In genomic region chr15:78096004-78096403, GRCm38 (mm10) we compare ENCODE assay signal across 35 mouse cellular contexts. TPM values are rescaled to one million over a fixed set of nuclear protein-coding genes. Genes with fewer than 3 reads are reported as not detected.
DNase-seq lines count a peak whose midpoint lies in the region; ATAC-seq and TF ChIP-seq lines count a peak whose summit lies in the region.
"Had no signal": no experiment of that assay in that cellular context is flagged by ENCODE, and none has a peak within 500 bp of the region (broad histone marks: within the 10 kb centered on the region; RNA-seq: fewer than 3 reads in every experiment).

No protein-coding gene starts in this region.

- no peak for TF ChIP-seq CTCF in E14TG2a.4 (conservative IDR thresholded peaks at IDR 0.05; ENCODE audit: low read length)

- peak; percentile 67; the same call in 1 of the 2 replicates for ATAC-seq in cerebellum, adult (ENCODE audit: insufficient number of reproducible peaks, low FRiP score, low TSS enrichment)
- ATAC-seq: forebrain, embryonic 14.5 days; midbrain, embryonic 13.5 days; Patski had no signal

- DNase-seq in cerebellum, postnatal 4 days (ENCODE audit: low spot score in 2 of 2), result no peak
- DNase-seq in cerebellum, adult 11-12 months, result peak; percentile 74
- peak; percentile 78 for DNase-seq in cerebellum, adult 9-11 months
- no peak for DNase-seq in thymus, postnatal 0 days (ENCODE audit: low spot score)
- DNase-seq in liver, result no peak
- DNase-seq in thymus, postnatal 14 days, result no peak
- DNase-seq: adrenal gland, adult 2 months; embryo, embryonic 11 days; gastrocnemius, postnatal 25 days; heart, adult 11 months; heart, postnatal 36 days; kidney, adult 2 months; kidney, postnatal 36 days; lung, adult 2 months; lung, postnatal 10 days; right cerebral cortex, postnatal 25 days; spleen, adult 18-20 months; thymus, adult 2 months had no signal

- peaks cover 26% of the 10 kb centered on the region for H3K4me1 ChIP-seq in E14TG2a.4 (replicated peaks; ENCODE audit: low read depth, low read length)
- H3K4me1 ChIP-seq: embryonic facial prominence, embryonic 12.5 days; heart, embryonic 10.5 days; heart, embryonic 15.5 days; limb, embryonic 10.5 days; limb, embryonic 15.5 days had no signal

- no peaks in the 10 kb centered on the region for H3K9me3 ChIP-seq in E14TG2a.4 (ENCODE audit: low read length)
- H3K9me3 ChIP-seq: embryonic facial prominence, embryonic 12.5 days; G1E; heart, embryonic 10.5 days; heart, embryonic 15.5 days; hindbrain, embryonic 13.5 days; limb, embryonic 10.5 days; limb, embryonic 15.5 days; midbrain, embryonic 13.5 days; neural tube, embryonic 15.5 days had no signal

- 0 out of 2 replicates have a peak overlapping the region, but pooled peaks have one; percentile 29 for H3K4me3 ChIP-seq in E14TG2a.4 (replicated peaks; ENCODE audit: low read length)
- H3K4me3 ChIP-seq: embryonic facial prominence, embryonic 12.5 days; heart, embryonic 10.5 days; heart, embryonic 15.5 days; hindbrain, embryonic 13.5 days; layer of hippocampus, adult 2 months; limb, embryonic 10.5 days; limb, embryonic 15.5 days; midbrain, embryonic 13.5 days; neural tube, embryonic 15.5 days had no signal

- H3K27me3 ChIP-seq in E14TG2a.4 (ENCODE audit: insufficient read depth, low read length), result peaks cover 6% of the 10 kb centered on the region; the same call in 1 of the 2 replicates
- H3K27me3 ChIP-seq: embryonic facial prominence, embryonic 12.5 days; heart, embryonic 15.5 days; hindbrain, embryonic 13.5 days; limb, embryonic 15.5 days; midbrain, embryonic 13.5 days; neural tube, embryonic 15.5 days had no signal

- no peaks in the 10 kb centered on the region for H3K36me3 ChIP-seq in E14TG2a.4 (ENCODE audit: insufficient read depth, low read length)
- H3K36me3 ChIP-seq: embryonic facial prominence, embryonic 12.5 days; G1E; heart, embryonic 10.5 days; heart, embryonic 15.5 days; limb, embryonic 10.5 days; limb, embryonic 15.5 days; midbrain, embryonic 13.5 days; neural tube, embryonic 15.5 days had no signal

RNA-seq across cellular contexts. Expression of gene Cacng2, which starts 23.8 kb away (rescaled TPM):
- not detected in 2 replicates for polyA plus RNA-seq in thymus, postnatal 0 days (2015; fragmentation: Nextera tagmentation; extraction: Ambion mirVana)
- polyA plus RNA-seq: G1E; heart, embryonic 10.5 days; heart, embryonic 15.5 days; kidney, embryonic 16.5 days; limb, embryonic 10.5 days; liver, embryonic 14.5 days; lung, adult 2 months; macrophage; Patski; thymus, adult 2 months had no signal

Comparison
In these comparisons a context has a peak if more than half of its experiments do, and no peak if none do; other contexts are left out.
1. DNase-seq: peak in cerebellum, adult 11-12 months (single experiment) and cerebellum, adult 9-11 months (single experiment); none in cerebellum, postnatal 4 days (0 of 2), thymus, postnatal 0 days (single experiment), liver (single experiment) and thymus, postnatal 14 days (single experiment).